ENCODE assay signal across 14 mouse cellular contexts in the genomic region with DNA sequence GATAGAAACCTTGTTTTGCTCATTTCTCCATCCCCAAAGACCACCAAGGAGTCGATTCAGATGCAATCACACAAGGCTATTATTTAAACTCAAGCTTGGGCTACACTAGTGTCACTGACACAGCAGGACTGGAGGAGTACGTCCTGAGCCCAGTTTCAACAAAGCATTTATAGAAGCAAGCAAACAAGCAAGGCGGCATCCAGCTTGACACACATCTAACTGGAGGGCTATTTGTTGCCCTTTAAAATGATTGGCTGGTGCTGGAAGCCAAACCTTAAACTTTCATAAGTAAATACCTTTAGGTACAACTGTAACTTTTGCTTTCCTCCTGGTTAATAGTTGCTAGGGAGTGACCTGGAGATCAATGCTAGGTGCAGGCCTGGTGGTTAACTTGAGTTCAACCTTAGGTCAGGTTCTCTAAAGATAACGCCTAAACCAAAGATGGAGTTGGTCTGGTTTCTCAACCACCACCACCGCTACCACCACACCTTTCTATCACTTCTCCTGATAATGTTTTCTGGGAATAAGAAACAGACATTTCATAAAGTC.
"Had no signal": no experiment of that assay in that cellular context is flagged by ENCODE, and none has a peak within 500 bp of the region (broad histone marks: within the 10 kb centered on the region; RNA-seq: fewer than 3 reads in every experiment).

No protein-coding gene starts in this region.

- H3K9me3 ChIP-seq: hindbrain, embryonic 15.5 days; limb, embryonic 15.5 days; megakaryocyte, embryonic 14.5 days; midbrain, embryonic 15.5 days; neural tube, embryonic 13.5 days had no signal

- H3K36me3 ChIP-seq: hindbrain, embryonic 15.5 days; limb, embryonic 15.5 days; midbrain, embryonic 15.5 days; neural tube, embryonic 13.5 days had no signal

- H3K27ac ChIP-seq: hindbrain, embryonic 15.5 days; left cerebral cortex, adult 2 months; limb, embryonic 15.5 days; macrophage; midbrain, embryonic 15.5 days; neural tube, embryonic 13.5 days had no signal

- H3K27me3 ChIP-seq: hindbrain, embryonic 15.5 days; limb, embryonic 15.5 days; megakaryocyte, embryonic 14.5 days; midbrain, embryonic 15.5 days; neural tube, embryonic 13.5 days had no signal

- H3K4me1 ChIP-seq: hindbrain, embryonic 15.5 days; limb, embryonic 15.5 days; neural tube, embryonic 13.5 days had no signal

- H3K9ac ChIP-seq: hindbrain, embryonic 15.5 days; limb, embryonic 15.5 days; midbrain, embryonic 15.5 days; neural tube, embryonic 13.5 days had no signal

- H3K4me2 ChIP-seq: hindbrain, embryonic 15.5 days; limb, embryonic 15.5 days; midbrain, embryonic 11.5 days; midbrain, embryonic 15.5 days; neural tube, embryonic 13.5 days had no signal

- H3K4me3 ChIP-seq: hindbrain, embryonic 15.5 days; left cerebral cortex, adult 2 months; limb, embryonic 15.5 days; megakaryocyte, embryonic 14.5 days; midbrain, embryonic 15.5 days; neural tube, embryonic 13.5 days had no signal

- ATAC-seq: midbrain, embryonic 15.5 days had no signal

- DNase-seq: kidney, adult 18-20 months; kidney, postnatal 10 days; kidney, postnatal 4 days; right cerebral cortex, postnatal 14 days; thymus, adult 18-20 months; thymus, postnatal 14 days had no signal
